Mouse (Mus musculus): ENCODE results near the gene Asprv1.

- TF ChIP-seq POLR2A (IDR thresholded peaks at IDR 0.05; ENCODE audit: borderline replicate concordance, control insufficient read depth, low read depth, low read length) (no peak), CTCF (IDR thresholded peaks at IDR 0.05; ENCODE audit: control insufficient read depth, insufficient read depth, low read length) (no peak)
Measured at GRCm38 (mm10) chr6:86579926-86580325, 48.0 kb upstream of the Asprv1 start.

Data from bone marrow, adult 2 months (tissue).